Mouse (Mus musculus) C2C12 (cell line): ENCODE results near the gene Dtd2.

Source experiments
- MYOD1 ChIP-seq: IDR thresholded peaks from one replicate; pipeline ENCODE4 v1.6.1; 2011; ENCODE audit warnings: low read depth; ENCODE audit not compliant: control insufficient read depth, insufficient read length
- USF1 ChIP-seq: IDR thresholded peaks from one replicate; pipeline ENCODE4 v1.6.1; 2011; ENCODE audit warnings: low read depth, mild to moderate bottlenecking, control low read depth, moderate library complexity

GRCm38 (mm10) chr12:52010630-52010961 lies 4.3 kb upstream of the Dtd2 start:
- TF ChIP-seq MYOD1 (no peak), USF1 (no peak)
